Mouse (Mus musculus) monocyte, adult 5-6 weeks (primary cell): ENCODE measurements at regions not wholly inside any gene's neighbourhood (a gene's known extent, or its start where the extent isn't known, plus 50 kb on each side); places are given as distances from the start of the nearest gene placed in this dataset.

Experiments
- ATAC-seq: fragments of 153-309, 156-312 bp; replicated peaks from 2 replicates; pipeline ENCODE4 v1.8.0; 2017; ENCODE audit warnings: mild to moderate bottlenecking; ENCODE audit not compliant: low TSS enrichment, insufficient number of reproducible peaks, severe bottlenecking, poor library complexity, low FRiP score

DNA sequence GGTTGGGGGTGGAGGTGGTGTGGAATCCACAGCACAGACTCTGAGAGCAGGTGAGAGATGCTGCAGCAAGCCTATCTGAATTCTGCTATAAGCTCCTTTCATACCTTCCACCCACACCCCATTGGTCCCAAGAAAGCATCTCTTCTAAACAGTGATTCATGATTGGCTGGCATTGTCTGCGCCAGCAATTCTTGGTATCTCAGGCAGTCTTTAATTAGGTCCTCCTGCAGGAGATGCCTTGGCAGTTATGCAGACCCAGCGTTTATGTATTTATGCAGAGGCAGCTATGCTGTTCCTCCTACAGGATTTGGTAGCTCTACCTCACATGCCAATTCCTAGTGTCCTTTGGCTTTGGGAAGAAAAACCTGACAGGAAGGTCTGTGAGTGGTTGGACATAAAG, 162.9 kb upstream of the Gas1 start:
- no peak for ATAC-seq

DNA sequence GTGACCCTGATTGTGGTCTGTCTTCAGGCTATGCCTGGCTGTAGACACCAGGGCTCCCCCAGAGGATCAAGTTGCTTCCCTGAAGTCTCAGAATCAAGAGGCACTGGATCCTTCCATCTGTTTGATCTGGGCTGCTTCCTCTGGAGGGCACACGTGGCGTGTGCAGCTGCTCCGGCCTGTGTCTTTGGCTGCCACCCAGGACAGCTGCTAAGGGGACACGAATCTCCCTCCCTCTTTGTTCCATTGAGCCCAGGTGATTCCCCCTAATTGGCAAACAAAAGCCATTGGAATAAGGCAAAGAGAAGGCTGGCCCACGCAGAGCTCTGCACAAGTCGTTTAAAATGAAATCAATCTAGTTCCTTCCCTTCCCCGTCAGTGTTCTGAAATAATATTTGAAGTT, 170.7 kb upstream of the Gas1 start:
- no peak for ATAC-seq

DNA sequence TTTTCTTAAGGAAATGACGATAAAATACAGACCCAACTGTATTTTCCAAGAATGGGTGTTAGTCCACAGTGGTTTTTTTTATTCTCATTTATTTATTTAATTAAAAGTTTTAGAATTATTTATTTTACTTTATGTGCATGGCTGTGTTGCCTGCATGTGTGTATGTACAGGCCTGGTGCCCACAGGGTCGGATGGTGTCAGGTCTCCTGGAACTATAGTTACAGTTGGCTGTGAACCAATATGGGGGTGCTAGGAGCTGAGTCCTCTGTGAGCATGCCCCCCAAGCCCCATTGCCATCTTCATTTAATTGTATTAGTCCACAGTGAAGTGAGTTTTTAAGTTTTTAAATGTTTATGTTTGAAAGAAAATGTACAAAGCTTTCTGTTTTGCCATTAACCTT, 171.3 kb upstream of the Gas1 start:
- ATAC-seq = no peak

- ATAC-seq = no peak
Observed at GRCm38 (mm10) chr13:60355707-60356490, 178.7 kb upstream of the Gas1 start.

- ATAC-seq = no peak
Observed at GRCm38 (mm10) chr13:60358408-60359060, 181.4 kb upstream of the Gas1 start.

DNA sequence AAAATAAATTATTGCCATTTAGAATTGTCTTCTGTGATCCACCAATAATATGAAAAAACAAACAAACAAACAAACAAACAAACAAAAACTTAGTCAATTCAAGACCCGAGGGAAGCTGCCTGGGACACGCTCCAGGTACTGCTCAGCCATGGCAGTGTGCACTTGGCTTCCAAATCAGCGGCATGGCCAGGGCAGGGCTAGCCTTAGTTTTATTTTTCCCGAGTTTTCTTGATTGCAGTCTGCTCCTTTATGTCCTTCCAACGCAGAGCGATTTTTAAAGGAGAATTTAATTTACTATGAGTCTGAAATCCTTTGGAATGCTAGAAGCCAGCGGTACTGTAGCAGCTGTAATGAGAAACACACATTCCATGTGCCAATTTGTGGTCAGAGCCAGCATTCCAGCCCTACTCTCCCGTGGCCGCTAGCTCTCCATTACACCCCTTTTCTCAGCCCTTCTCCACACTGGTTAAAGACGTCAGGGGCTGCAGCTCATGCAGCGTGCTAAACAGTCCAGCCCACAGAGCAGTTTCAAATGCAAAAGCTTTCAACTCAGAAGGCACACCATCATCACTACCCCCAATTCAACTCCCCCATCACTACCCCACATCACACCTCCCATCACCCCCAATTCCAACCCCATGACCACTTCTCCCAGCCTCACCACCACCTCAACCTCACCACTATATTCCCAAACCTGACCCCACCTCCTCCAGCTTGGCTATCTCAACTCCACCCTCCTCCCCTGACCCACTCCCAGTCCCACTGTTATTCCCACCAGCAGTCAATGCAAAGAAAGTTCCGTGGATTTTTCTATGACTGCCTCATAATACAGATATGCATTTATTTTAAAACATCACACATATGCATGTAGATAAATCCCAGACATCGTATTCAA, 187.9 kb upstream of the Gas1 start:
- ATAC-seq = no peak

DNA sequence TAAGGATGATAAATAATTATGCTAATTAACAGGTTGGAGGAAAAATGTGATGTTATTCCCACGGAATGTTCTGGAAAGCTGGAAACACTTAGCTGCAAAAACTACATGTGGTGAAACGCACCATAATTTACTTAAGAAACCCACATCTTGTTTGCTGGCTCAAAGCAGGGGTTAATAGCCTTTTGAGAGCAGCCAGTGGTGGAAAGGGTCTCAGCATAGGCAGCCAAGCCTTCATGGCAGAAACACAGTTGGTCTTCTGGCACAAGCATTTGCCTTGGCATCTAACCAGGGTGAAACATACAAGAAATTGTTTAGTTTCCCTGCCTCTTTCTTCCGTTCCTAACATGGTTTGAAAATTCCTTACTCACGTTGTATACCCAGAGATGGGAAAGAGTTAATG, 192.1 kb upstream of the Gas1 start:
- no peak for ATAC-seq

GRCm38 (mm10) chr13:60371656-60372055, 194.5 kb upstream of the Gas1 start:
- ATAC-seq = no peak

- no peak for ATAC-seq
Observed at GRCm38 (mm10) chr13:60376705-60377104, 199.5 kb upstream of the Gas1 start.

DNA sequence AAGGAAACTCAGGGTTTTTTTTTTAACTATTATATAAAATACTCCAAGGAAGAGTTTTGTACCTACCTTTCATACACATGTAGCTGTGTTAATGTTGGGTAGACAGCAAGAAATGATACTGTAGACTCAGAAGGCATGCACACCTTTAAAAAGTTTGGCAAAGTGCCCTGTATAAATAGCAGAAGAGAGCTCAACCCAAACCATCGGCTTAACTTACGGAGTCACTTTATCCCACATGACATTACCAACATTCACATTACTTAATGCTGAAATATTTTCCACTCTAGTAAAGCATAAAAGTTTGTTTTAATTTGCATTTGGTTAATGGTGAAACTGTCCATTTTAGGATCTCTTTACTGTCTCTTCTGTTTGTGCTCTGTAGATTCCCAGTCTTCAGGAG, 205.7 kb upstream of the Gas1 start:
- ATAC-seq = no peak

DNA sequence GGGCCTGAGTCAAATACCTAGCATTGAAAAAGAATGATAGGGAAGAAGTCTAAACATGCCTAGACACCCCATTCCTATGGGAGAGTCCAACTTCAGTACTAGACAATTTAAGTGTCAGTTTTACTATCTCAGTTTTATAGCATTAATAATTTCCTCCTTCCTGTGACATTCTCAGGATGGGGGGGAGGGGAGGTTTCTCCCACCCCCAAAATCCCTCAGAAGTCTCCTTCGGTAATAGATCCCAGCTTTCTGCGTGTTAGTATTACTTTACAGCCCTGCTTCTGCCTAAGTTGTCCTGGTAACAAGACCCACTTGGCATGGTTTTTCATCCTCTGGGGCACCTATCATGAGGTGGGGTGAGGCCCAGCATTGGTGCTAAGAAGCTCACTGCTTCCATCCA, 202.9 kb upstream of the Dapk1 start:
- ATAC-seq = no peak

DNA sequence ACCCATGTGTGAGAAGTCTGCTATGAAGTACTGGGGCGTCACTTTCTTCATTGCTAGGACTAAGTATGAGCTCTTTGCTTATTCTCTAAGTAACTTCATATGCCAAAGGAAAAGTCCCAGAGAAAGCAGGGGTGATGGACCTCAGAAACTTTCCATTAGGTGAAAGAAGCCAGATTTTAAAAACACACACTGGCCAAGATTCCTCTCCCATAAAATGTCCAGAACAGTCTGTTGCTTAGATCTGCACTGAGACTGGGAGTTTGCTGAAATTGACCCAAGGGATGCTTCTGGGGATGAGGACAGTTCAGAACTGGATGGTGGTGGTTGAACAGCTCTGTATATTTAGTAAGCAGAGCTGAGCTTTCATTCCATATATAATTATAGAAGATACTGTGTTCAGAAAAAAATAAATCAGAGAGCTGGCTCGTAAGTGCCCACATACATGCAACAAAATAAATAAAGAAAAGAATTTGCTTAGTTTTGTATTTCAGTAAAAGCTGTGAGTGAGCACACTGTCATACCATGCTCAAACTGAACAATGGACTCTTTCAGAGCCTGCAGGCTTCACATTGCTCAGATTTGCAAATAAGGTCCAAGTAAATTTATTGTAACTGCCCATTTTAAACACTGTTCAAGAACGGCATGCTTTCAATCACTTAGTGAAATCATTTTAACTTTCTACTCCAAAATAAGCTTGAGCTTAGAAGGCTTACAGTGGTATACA, 200.8 kb upstream of the Dapk1 start:
- no peak for ATAC-seq

DNA sequence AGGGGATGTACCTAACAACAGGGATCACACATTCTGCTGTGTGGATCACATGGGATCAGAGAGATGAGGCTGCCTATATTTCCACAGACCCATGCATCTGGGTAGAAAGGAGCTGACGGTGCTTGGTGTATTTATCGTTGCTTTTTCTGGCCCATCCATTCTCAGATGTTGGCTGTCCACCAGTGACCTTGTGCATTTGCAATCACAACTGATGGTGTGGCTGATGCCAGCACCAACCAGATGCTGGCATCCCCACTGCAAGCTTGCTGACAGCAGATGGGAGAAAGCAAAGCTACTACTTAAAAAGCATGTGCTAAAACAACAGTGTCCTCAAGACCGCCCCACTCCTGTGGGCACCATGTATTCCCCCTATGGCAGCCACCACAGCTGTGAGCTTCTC, 198.3 kb upstream of the Dapk1 start:
- ATAC-seq = no peak

DNA sequence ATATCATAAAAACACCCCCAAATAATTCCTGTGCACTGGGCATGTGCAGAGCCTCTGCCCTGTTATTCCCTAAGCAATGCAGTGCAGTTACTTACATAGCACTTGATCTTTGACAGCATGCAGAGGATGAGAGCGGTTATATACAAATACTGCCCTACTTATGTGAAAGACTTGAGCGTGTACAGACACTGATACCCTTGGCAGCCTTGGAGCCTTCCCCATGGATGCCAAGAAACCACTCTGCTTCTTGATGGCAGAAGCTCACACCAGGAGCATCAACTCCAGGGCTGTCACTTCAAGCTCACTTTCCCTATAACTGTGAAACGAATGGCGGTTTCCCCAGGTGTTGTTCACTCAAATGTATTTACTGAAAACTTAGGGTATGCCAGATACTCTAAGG, 194.4 kb upstream of the Dapk1 start:
- no peak for ATAC-seq

DNA sequence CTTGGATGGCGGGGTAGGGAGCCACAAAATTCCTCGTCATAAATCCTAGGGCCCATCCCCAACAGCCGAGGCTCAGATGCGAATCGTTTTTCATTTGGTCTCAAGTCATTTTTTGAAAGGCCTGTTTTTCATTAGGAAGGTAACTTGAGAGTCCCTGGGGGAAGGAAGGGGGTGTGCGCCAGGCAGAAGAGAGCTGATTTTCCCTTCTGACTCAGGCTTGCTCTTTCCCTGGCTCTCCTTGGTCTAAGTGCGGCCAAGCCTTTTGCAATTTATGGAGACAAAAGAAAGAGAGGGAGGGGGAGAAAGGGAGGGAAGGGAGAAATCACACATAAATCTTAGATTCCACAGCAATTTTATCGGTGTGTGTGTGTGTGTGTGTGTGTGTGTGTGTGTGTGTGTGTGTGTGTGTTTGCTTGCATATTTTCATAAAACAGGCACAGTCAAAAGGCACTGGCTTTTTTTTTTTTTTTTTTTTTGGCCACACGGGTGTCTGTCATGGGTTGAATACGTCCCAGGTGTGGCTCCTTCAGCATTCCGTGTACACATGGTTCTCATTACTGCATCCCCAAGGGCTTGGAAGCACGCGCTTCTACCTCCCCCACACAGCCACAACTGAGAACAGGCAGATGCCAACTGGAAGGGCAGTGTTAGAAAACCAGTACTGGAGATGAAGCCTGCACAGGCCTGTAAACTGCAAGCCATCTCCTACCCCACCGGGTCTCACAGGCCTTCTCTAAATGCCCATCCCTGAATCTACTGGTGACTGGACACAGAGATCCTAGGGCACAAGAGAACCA, 191.8 kb upstream of the Dapk1 start:
- no peak for ATAC-seq

GRCm38 (mm10) chr13:60416024-60416423, 185.7 kb upstream of the Dapk1 start:
- ATAC-seq = no peak

DNA sequence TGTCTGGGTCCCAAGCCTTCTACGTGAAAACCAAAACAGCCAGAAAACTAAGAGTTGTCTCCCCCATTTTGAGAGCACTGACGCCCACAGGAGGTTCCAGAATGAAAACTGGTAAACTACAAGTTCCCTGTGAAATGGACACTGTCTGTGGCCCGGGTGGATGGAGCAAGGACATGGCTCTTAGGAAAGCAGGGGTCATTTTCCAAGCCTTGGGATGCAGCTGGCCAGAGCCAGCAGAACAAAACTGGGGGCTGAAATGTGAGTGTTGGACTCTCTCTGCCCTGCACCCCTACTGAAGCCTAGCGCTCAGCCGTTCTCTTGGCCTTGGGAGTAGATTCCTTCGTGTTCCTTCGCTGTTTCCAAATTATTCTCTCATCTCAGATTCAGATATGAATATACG, 184.7 kb upstream of the Dapk1 start:
- ATAC-seq = no peak

GRCm38 (mm10) chr13:60417436-60418158, 184.2 kb upstream of the Dapk1 start:
- no peak for ATAC-seq
